Mouse (Mus musculus) kidney, adult 2 months (tissue): ENCODE results near the gene Vps13a. TPM values are rescaled to one million over a fixed set of nuclear protein-coding genes. Genes with fewer than 3 reads are reported as not detected.
A peak's percentile ranks its signal among the peaks of the same experiment; 100 is the strongest.

ENCODE experiments used
- DNase-seq: peaks from one replicate; pipeline ENCODE4 v3.0.0; 2021
- H3K27ac ChIP-seq: fragments of 200-500 bp; 2 replicates; pipeline ENCODE4 v1.5.1; 2012; ENCODE audit warnings: low read depth, low read length, control low read depth, inconsistent platforms; ENCODE audit not compliant: insufficient read depth
- H3K27me3 ChIP-seq: fragments of 200-500 bp; replicated peaks from 2 replicates; pipeline ENCODE4 v1.6.1; 2012; ENCODE audit warnings: mild to moderate bottlenecking, moderate library complexity, low read length, inconsistent platforms; ENCODE audit not compliant: control insufficient read depth, insufficient read depth
- H3K36me3 ChIP-seq: fragments of 200-500 bp; 2 replicates; pipeline ENCODE4 v1.6.1; 2012; ENCODE audit warnings: mild to moderate bottlenecking, moderate library complexity, low read length, inconsistent platforms; ENCODE audit not compliant: control insufficient read depth, insufficient read depth
- H3K4me1 ChIP-seq: fragments of 200-500 bp; 2 replicates; pipeline ENCODE4 v1.6.1; 2011; ENCODE audit warnings: low read length; ENCODE audit not compliant: control insufficient read depth, insufficient read depth
- H3K4me3 ChIP-seq: fragments of 200-500 bp; 2 replicates; pipeline ENCODE4 v1.5.1; 2011; ENCODE audit warnings: mild to moderate bottlenecking, low read depth, low read length, control low read depth; ENCODE audit not compliant: insufficient read depth
- CTCF ChIP-seq: fragments of 200-500 bp; conservative IDR thresholded peaks from 2 replicates; pipeline ENCODE4 v1.5.1; 2011; ENCODE audit warnings: low read depth, mild to moderate bottlenecking, control low read depth, low read length, moderate library complexity, mixed read lengths; ENCODE audit not compliant: insufficient read depth, insufficient read length
- POLR2A ChIP-seq: fragments of 200-500 bp; IDR thresholded peaks from one replicate; pipeline ENCODE4 v1.6.1; 2011; ENCODE audit warnings: low read depth, low read length, control low read depth
- WGBS: fragments of 180-500 bp; shearing (Covaris S2); methylation state at CpG from one replicate; pipeline ENCODE4 v1.1.7; 2018; 5-methylcytosine and 5-hydroxymethylcytosine counted together
- polyA plus RNA-seq: library from polyadenylated mRNA; depleted of rRNA; stranded (reverse); fragments of >200 nt; gene quantifications from 2 replicates; pipeline ENCODE4 v1.2.3, GENCODE M21; 2012; rRNA removed

Vps13a gene
- polyA plus RNA-seq, 1 experiment = 4.2 TPM

DNA sequence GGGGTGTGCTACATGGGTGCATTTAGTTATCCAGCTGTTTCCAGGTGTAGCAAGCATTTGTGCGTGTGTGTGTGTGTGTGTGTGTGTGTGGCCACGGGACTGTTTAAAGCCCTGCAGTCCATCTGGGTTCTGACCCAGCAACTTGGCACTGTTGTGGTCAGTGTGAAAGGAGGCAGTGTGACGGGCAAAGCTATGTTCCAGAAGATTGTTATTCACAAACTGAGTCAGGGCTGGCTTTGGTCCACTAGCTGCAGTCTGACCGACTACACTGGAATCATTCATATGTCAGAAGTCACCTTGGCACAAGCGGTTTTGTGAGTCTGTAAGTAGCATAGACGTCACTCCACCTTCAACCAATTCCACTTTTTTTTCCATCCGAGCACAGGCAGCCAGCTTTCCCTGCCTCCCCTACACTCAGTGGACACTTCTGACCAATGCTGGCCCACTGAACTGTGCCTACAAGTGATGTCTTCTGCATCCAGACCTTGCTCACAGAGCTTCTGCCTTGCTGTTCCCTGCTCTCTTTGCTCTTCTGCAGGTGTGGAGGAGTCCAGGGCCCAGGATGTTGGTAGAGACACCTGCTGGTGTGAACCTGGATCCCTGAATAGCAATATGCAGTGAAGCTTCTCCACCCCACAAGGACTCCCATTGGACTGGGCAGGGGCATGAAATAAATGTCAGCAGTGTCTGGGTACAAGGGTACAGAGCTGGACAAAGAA, 187.3 kb downstream of the Vps13a start:
- no peak overlapping the region for H3K4me3 ChIP-seq
- WGBS = 75% methylated on average over 7 of the region's 7 CpGs
- DNase-seq = no peak

DNA sequence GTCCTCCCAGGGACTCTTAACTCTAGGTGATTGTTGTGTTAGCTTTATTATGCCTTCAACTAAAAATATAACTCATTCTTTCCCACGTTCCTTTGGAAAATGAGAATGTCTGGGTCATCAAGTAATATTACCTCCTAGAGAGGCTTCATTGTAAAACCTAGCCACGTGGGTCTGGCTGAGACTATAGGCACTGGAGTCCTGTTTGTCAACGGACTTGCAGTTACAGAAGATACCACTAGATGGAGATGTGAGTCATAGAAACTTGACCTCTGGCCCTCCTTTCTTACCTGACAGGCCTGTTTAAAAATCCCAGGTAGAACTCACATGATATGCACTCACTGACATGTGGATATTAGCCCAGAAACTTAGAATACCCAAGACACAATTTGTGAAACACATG, 195.4 kb downstream of the Vps13a start:
- DNase-seq = peak; percentile 59
- WGBS = 12% methylated on average over 3 of the region's 3 CpGs
- H3K27ac ChIP-seq = no peak overlapping the region

More for the DNA sequence above, 187.3 kb downstream of the Vps13a start:
- Histone ChIP-seq H3K27me3 (no peaks in the 10 kb centered on the region), H3K36me3 (no peaks in the 10 kb centered on the region), H3K4me1 (no peaks in the 10 kb centered on the region), H3K27ac (no peak overlapping the region)
- TF ChIP-seq POLR2A (no peak), CTCF (no peak)

DNA sequence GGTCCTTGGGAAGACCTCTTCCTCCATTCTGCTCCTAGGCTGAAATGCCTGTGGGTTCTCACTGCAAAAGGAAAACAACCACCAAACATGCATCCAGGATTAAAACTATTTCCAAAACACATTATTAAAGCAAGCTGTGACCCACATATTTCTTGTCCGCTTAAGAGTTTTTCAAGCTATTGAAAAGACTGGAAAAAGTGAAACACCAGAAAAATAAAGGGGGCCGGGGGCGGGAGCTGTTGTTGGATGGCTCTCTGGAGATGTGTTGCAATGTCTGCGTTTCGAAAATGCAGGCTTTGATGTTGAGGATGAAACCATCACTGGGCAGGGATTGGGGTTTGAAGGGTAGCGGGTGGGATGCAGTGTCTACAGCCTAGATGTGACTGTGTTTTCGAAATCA, 196.2 kb downstream of the Vps13a start:
- no peak for DNase-seq
- Histone ChIP-seq H3K4me3 (no peak overlapping the region), H3K36me3 (no peaks in the 10 kb centered on the region), H3K4me1 (peaks cover 2% of the 10 kb centered on the region; the same call in 1 of the 2 replicates), H3K27me3 (no peaks in the 10 kb centered on the region), H3K27ac (no peak overlapping the region)
- no peak for TF ChIP-seq CTCF
- no peak for TF ChIP-seq POLR2A
- 91% methylated on average over 7 of the region's 7 CpGs for WGBS

More for the DNA sequence above, 195.4 kb downstream of the Vps13a start:
- Histone ChIP-seq H3K4me3 (no peak overlapping the region), H3K36me3 (no peaks in the 10 kb centered on the region), H3K4me1 (no peaks in the 10 kb centered on the region), H3K27me3 (no peaks in the 10 kb centered on the region)
- TF ChIP-seq CTCF = peak; percentile 48
- TF ChIP-seq POLR2A = no peak

DNA sequence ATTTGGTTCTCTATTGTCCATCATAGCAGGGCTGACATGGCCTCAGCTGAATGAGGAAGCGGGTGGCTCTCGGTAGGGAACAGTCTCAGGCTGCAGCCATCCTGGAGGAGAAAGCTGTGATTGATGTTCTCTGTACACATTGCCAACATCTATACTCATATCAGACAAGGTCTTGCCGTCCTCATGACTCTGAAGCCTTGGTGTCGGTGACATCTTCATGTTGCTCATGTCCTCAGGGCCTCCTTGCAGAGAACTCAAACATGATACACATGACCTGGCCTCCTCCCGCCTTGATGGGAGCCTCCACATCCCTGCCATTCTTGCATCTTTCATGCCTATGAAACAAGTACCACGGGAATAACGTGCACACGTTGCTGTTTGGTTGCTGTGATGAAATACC, 200.2 kb downstream of the Vps13a start:
- Histone ChIP-seq H3K27ac (no peak overlapping the region), H3K36me3 (no peaks in the 10 kb centered on the region), H3K4me1 (peaks cover 3% of the 10 kb centered on the region), H3K4me3 (no peak overlapping the region), H3K27me3 (no peaks in the 10 kb centered on the region)
- DNase-seq = no peak
- WGBS = 89% methylated on average over 8 of the region's 8 CpGs
- TF ChIP-seq CTCF (no peak), POLR2A (no peak)

DNA sequence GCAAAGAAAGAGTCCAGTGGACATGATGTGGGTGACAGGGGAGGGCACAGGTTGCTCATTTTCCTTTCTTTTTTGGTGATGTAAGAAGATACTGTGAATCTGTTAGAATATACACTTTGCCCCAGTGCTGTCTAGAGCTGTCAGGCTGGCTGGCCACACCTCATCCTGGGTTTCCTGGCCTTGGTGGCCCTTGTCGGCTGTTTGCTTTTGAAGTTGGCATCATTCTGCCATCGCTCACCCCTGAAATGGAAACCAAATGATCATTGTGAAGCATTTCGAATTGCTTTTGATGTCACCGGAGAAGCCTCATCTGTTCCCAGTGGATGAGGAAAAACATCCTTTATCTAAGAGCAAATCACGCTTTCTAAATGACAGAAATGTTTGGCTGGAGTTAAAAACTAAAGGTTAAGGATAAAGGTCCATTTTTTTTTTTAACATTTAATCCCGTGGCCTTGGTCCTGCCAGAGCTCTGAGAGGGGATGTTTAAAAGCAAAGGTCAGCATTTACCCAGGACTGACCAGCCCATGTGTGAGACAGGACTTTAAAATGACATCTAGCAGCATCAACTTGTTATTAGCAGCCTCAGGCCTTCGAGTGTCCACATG, 201.0 kb downstream of the Vps13a start:
- DNase-seq = peak; percentile 12
- Histone ChIP-seq H3K27ac (no peak overlapping the region), H3K4me3 (no peak overlapping the region), H3K4me1 (peaks cover 3% of the 10 kb centered on the region), H3K27me3 (no peaks in the 10 kb centered on the region), H3K36me3 (no peaks in the 10 kb centered on the region)
- 41% methylated on average over 7 of the region's 7 CpGs for WGBS
- TF ChIP-seq POLR2A (no peak), CTCF (no peak)

DNA sequence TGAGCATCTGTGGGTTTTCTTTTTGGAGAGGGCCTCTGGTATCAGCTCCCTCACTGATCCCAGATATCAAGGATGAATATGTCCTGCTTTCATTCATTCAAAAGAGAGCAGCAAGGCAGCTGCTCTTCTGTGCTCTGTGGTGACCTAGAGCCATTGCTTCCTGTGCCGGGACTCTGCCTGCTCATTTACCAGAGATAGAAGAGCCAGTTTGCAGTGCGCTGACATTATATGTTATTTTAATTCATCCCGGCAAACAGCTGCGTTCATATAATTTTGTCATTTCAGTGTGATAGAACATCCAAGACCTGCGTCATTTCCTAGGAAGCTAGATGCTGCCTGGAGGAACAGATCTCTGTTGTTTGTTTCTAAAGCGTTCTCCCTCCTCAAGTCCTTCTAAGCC, 203.9 kb downstream of the Vps13a start:
- DNase-seq = no peak
- Histone ChIP-seq H3K4me1 (peaks cover 3% of the 10 kb centered on the region), H3K36me3 (no peaks in the 10 kb centered on the region), H3K27ac (no peak overlapping the region), H3K27me3 (no peaks in the 10 kb centered on the region), H3K4me3 (no peak overlapping the region)
- 86% methylated on average over 6 of the region's 6 CpGs for WGBS
- TF ChIP-seq CTCF = no peak
- no peak for TF ChIP-seq POLR2A

Other genes with a start within 250 kb of the Vps13a start
- not detected in 2 replicates for gene Foxb2, start 92.9 kb upstream of the Vps13a start, polyA plus RNA-seq
- gene Prune2, start 175.2 kb upstream of the Vps13a start, polyA plus RNA-seq = 0.48 and 0.67 TPM in 2 replicates